Mouse (Mus musculus) hindbrain, embryonic 13.5 days (tissue): ENCODE data around the gene Lrrc1. TPM values are rescaled to one million over a fixed set of nuclear protein-coding genes. Genes with fewer than 3 reads are reported as not detected.
A peak's percentile ranks its signal among the peaks of the same experiment; 100 is the strongest.
"Not testable (repeated sequence)": the region's sequence is repeated elsewhere in the genome, so short reads cannot be mapped to it uniquely, and the experiment has no call there.

ENCODE experiments used
- ATAC-seq: fragments of 200-750 bp; cut with Nextera tagmentation; 2 replicates; pipeline ENCODE4 v1.8.0; 2017; ENCODE audit warnings: moderate TSS enrichment; ENCODE audit not compliant: low FRiP score
- H3K27ac ChIP-seq: fragments of 300-500 bp; sonication (generic); 2 replicates; pipeline ENCODE4 v1.5.1; 2015; ENCODE audit warnings: inconsistent platforms, mild to moderate bottlenecking, moderate library complexity
- H3K27me3 ChIP-seq: fragments of 300-500 bp; sonication (generic); 2 replicates; pipeline ENCODE4 v1.6.1; 2015; ENCODE audit warnings: mild to moderate bottlenecking, inconsistent platforms
- H3K36me3 ChIP-seq: fragments of 300-500 bp; sonication (generic); 2 replicates; pipeline ENCODE4 v1.6.1; 2015; ENCODE audit warnings: mild to moderate bottlenecking, inconsistent platforms
- H3K4me1 ChIP-seq: fragments of 300-500 bp; sonication (generic); replicated peaks from 2 replicates; pipeline ENCODE4 v1.6.1; 2015; ENCODE audit warnings: inconsistent platforms
- H3K4me2 ChIP-seq: fragments of 300-500 bp; sonication (generic); 2 replicates; pipeline ENCODE4 v1.6.1; 2015; ENCODE audit warnings: inconsistent platforms, mild to moderate bottlenecking, moderate library complexity
- H3K4me3 ChIP-seq: fragments of 300-500 bp; sonication (generic); 2 replicates; pipeline ENCODE4 v1.5.1; 2015; ENCODE audit warnings: mild to moderate bottlenecking, inconsistent platforms
- H3K9ac ChIP-seq: fragments of 300-500 bp; sonication (generic); 2 replicates; pipeline ENCODE4 v1.6.1; 2015; ENCODE audit warnings: mild to moderate bottlenecking, inconsistent platforms
- H3K9me3 ChIP-seq: fragments of 300-500 bp; sonication (generic); 2 replicates; pipeline ENCODE4 v1.6.1; 2016; ENCODE audit warnings: inconsistent platforms
- WGBS: fragments of 180-500 bp; shearing (Covaris S2); methylation state at CpG from one replicate; pipeline ENCODE4 v1.1.7; 2015; 5-methylcytosine and 5-hydroxymethylcytosine counted together
- polyA plus RNA-seq: library from polyadenylated mRNA; unstranded; fragments of >200 nt; fragmentation: Nextera tagmentation; extraction: Ambion mirVana; gene quantifications from 2 replicates; pipeline ENCODE4 v1.2.1, GENCODE M21; 2015

Lrrc1 gene
- polyA plus RNA-seq: 4.9 and 5.6 TPM in 2 replicates

- no peaks in the 10 kb centered on the region for H3K36me3 ChIP-seq
These were observed at the start of gene Lrrc1 for GRCm38 (mm10) chr9:77544354-77545067. Lrrc1 (minus strand) TSS chr9:77544870.

GRCm38 (mm10) chr9:77592423-77592822 is 47.8 kb upstream of the Lrrc1 start:
- H3K4me1 ChIP-seq: peaks cover 5% of the 10 kb centered on the region
- peaks cover 5% of the 10 kb centered on the region; the same call in 1 of the 2 replicates for H3K27me3 ChIP-seq
- no peaks in the 10 kb centered on the region for H3K9me3 ChIP-seq
- H3K4me3 ChIP-seq: no peak overlapping the region
- WGBS: 74% methylated on average over 4 of the region's 4 CpGs
- ATAC-seq: no peak
- no peak overlapping the region for H3K9ac ChIP-seq
- H3K27ac ChIP-seq: no peak overlapping the region
- H3K4me2 ChIP-seq: no peak overlapping the region
- H3K36me3 ChIP-seq: no peaks in the 10 kb centered on the region

More at GRCm38 (mm10) chr9:77544354-77545067, at the start of gene Lrrc1:
- Histone ChIP-seq H3K4me1 (peaks cover 26% of the 10 kb centered on the region), H3K27me3 (peaks cover 15% of the 10 kb centered on the region), H3K27ac (peak within 1 kb of the TSS; percentile 78), H3K9me3 (no peaks in the 10 kb centered on the region), H3K9ac (peak within 1 kb of the TSS; percentile 81), H3K4me2 (peak within 1 kb of the TSS; percentile 92), H3K4me3 (peak within 1 kb of the TSS; percentile 73)
- peak; percentile 93 for ATAC-seq
- WGBS: under 1% methylated on average over 85 of the region's 88 CpGs

- no peak overlapping the region for H3K4me2 ChIP-seq
- H3K36me3 ChIP-seq: no peaks in the 10 kb centered on the region
- H3K9me3 ChIP-seq: no peaks in the 10 kb centered on the region
- H3K27me3 ChIP-seq: peaks cover 2% of the 10 kb centered on the region; the same call in 1 of the 2 replicates
- H3K9ac ChIP-seq: no peak overlapping the region
- no peak overlapping the region for H3K27ac ChIP-seq
- WGBS: 53% methylated on average over 2 of the region's 2 CpGs
- H3K4me1 ChIP-seq: no peaks in the 10 kb centered on the region
- H3K4me3 ChIP-seq: no peak overlapping the region
- ATAC-seq: no peak
These were observed 44.8 kb upstream of the Lrrc1 start for GRCm38 (mm10) chr9:77589496-77589895.

GRCm38 (mm10) chr9:77587616-77588015 is 42.9 kb upstream of the Lrrc1 start:
- H3K9ac ChIP-seq: no peak overlapping the region
- WGBS: 80% methylated on average over 7 of the region's 7 CpGs
- H3K4me3 ChIP-seq: no peak overlapping the region
- no peak overlapping the region for H3K27ac ChIP-seq
- no peaks in the 10 kb centered on the region for H3K4me1 ChIP-seq
- H3K4me2 ChIP-seq: no peak overlapping the region
- H3K9me3 ChIP-seq: no peaks in the 10 kb centered on the region
- ATAC-seq: no peak
- H3K36me3 ChIP-seq: no peaks in the 10 kb centered on the region
- H3K27me3 ChIP-seq: no peaks in the 10 kb centered on the region

GRCm38 (mm10) chr9:77586806-77587591 is 42.3 kb upstream of the Lrrc1 start:
- WGBS: 48% methylated on average over 6 of the region's 6 CpGs
- Histone ChIP-seq H3K4me2 (no peak overlapping the region), H3K27me3 (no peaks in the 10 kb centered on the region), H3K4me3 (no peak overlapping the region), H3K27ac (no peak overlapping the region), H3K9ac (no peak overlapping the region), H3K36me3 (no peaks in the 10 kb centered on the region), H3K4me1 (no peaks in the 10 kb centered on the region), H3K9me3 (no peaks in the 10 kb centered on the region)
- ATAC-seq: no peak

GRCm38 (mm10) chr9:77584746-77585145 is 40.1 kb upstream of the Lrrc1 start:
- Histone ChIP-seq H3K4me3 (no peak overlapping the region), H3K4me2 (no peak overlapping the region), H3K27ac (no peak overlapping the region), H3K36me3 (no peaks in the 10 kb centered on the region), H3K9ac (no peak overlapping the region), H3K27me3 (no peaks in the 10 kb centered on the region), H3K9me3 (no peaks in the 10 kb centered on the region), H3K4me1 (no peaks in the 10 kb centered on the region)
- WGBS: 93% methylated on average over 6 of the region's 6 CpGs
- ATAC-seq: no peak

GRCm38 (mm10) chr9:77583302-77583701 is 38.6 kb upstream of the Lrrc1 start:
- H3K4me1 ChIP-seq: no peaks in the 10 kb centered on the region
- WGBS: 72% methylated on average over 2 of the region's 2 CpGs
- no peak for ATAC-seq

GRCm38 (mm10) chr9:77579827-77580226 is 35.2 kb upstream of the Lrrc1 start:
- H3K4me3 ChIP-seq: no peak overlapping the region
- H3K4me2 ChIP-seq: no peak overlapping the region
- no peak overlapping the region for H3K27ac ChIP-seq

More at GRCm38 (mm10) chr9:77583302-77583701, 38.6 kb upstream of the Lrrc1 start:
- Histone ChIP-seq H3K9ac (no peak overlapping the region), H3K4me3 (no peak overlapping the region), H3K27ac (no peak overlapping the region), H3K27me3 (no peaks in the 10 kb centered on the region), H3K9me3 (no peaks in the 10 kb centered on the region), H3K36me3 (no peaks in the 10 kb centered on the region), H3K4me2 (no peak overlapping the region)

GRCm38 (mm10) chr9:77577931-77578330 is 33.3 kb upstream of the Lrrc1 start:
- ATAC-seq: no peak
- Histone ChIP-seq H3K9ac (no peak overlapping the region), H3K9me3 (no peaks in the 10 kb centered on the region), H3K4me1 (no peaks in the 10 kb centered on the region), H3K36me3 (no peaks in the 10 kb centered on the region), H3K27me3 (no peaks in the 10 kb centered on the region), H3K27ac (no peak overlapping the region), H3K4me3 (no peak overlapping the region), H3K4me2 (no peak overlapping the region)
- 95% methylated on average over 8 of the region's 8 CpGs for WGBS

More at GRCm38 (mm10) chr9:77579827-77580226, 35.2 kb upstream of the Lrrc1 start:
- no peak for ATAC-seq
- no peaks in the 10 kb centered on the region for H3K36me3 ChIP-seq
- H3K9me3 ChIP-seq: no peaks in the 10 kb centered on the region
- H3K9ac ChIP-seq: no peak overlapping the region
- 71% methylated on average over 3 of the region's 3 CpGs for WGBS
- H3K4me1 ChIP-seq: no peaks in the 10 kb centered on the region
- H3K27me3 ChIP-seq: no peaks in the 10 kb centered on the region

GRCm38 (mm10) chr9:77577409-77577808 is 32.7 kb upstream of the Lrrc1 start:
- Histone ChIP-seq H3K4me1 (no peaks in the 10 kb centered on the region), H3K4me2 (no peak overlapping the region), H3K27ac (no peak overlapping the region), H3K36me3 (no peaks in the 10 kb centered on the region), H3K9ac (no peak overlapping the region), H3K27me3 (no peaks in the 10 kb centered on the region), H3K4me3 (no peak overlapping the region), H3K9me3 (no peaks in the 10 kb centered on the region)
- no peak for ATAC-seq

GRCm38 (mm10) chr9:77576320-77576719 is 31.6 kb upstream of the Lrrc1 start:
- Histone ChIP-seq H3K27me3 (no peaks in the 10 kb centered on the region), H3K9ac (no peak overlapping the region), H3K4me1 (no peaks in the 10 kb centered on the region), H3K9me3 (no peaks in the 10 kb centered on the region), H3K4me2 (no peak overlapping the region), H3K27ac (no peak overlapping the region), H3K36me3 (no peaks in the 10 kb centered on the region), H3K4me3 (no peak overlapping the region)
- no peak for ATAC-seq

- WGBS: 68% methylated on average over 4 of the region's 4 CpGs
- H3K9ac ChIP-seq, H3K9me3 ChIP-seq: not testable (repeated sequence)
These were observed 30.3 kb upstream of the Lrrc1 start for GRCm38 (mm10) chr9:77574996-77575395.

More at GRCm38 (mm10) chr9:77574996-77575395, 30.3 kb upstream of the Lrrc1 start:
- not testable (repeated sequence) for H3K27me3 ChIP-seq, H3K4me1 ChIP-seq, H3K4me2 ChIP-seq, H3K4me3 ChIP-seq, H3K36me3 ChIP-seq, ATAC-seq, H3K27ac ChIP-seq
